ENCODE assay signal across 8 mouse cellular contexts in the genomic region with DNA sequence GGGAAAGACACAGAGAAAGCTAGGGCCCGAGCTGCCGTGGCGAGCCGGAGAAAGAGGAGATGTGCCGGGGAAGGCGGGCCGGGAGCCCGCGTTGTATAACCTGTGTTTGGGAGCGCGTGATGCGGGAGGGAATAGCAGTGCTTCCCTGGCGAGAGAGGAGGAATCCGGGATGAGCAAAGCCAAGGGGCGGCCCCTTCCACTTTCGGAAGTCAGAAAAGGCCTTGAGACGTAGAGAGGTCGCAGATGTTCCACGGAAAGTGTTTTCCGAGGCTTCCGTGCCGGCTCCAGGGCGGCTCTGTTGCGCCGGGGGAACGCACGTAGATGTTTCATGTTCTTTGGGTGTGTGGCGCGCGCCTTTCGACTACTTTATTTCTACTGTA. TPM values are rescaled to one million over a fixed set of nuclear protein-coding genes. Genes with fewer than 3 reads are reported as not detected.
A peak's percentile ranks its signal among the peaks of the same experiment; 100 is the strongest.
DNase-seq lines count a peak whose midpoint lies in the region; ATAC-seq and TF ChIP-seq lines count a peak whose summit lies in the region.

No protein-coding gene starts in this region.

- TF ChIP-seq POLR2A in thymus, adult 2 months (IDR thresholded peaks at IDR 0.05; ENCODE audit: control insufficient read depth, extremely low read depth, insufficient read depth, low read length, poor library complexity), result no peak

- WGBS in thymus, adult 2 months, result under 1% methylated on average over 31 of the region's 31 CpGs
- WGBS in hindbrain, embryonic 10.5 days, result under 1% methylated on average over 31 of the region's 31 CpGs
- WGBS in liver, postnatal 0 days (ENCODE audit: insufficient replicate concordance), result under 1% methylated on average over 31 of the region's 31 CpGs
- WGBS in stomach, embryonic 14.5 days, result under 1% methylated on average over 31 of the region's 31 CpGs

- no peaks in the 10 kb centered on the region for H3K27me3 ChIP-seq in thymus, adult 2 months (ENCODE audit: control insufficient read depth, insufficient read depth, low read length)
- no peaks in the 10 kb centered on the region for H3K27me3 ChIP-seq in hindbrain, embryonic 10.5 days (ENCODE audit: insufficient read depth, poor library complexity, severe bottlenecking)
- H3K27me3 ChIP-seq in liver, postnatal 0 days (ENCODE audit: insufficient read depth, low read length), result no peaks in the 10 kb centered on the region
- no peaks in the 10 kb centered on the region for H3K27me3 ChIP-seq in stomach, embryonic 14.5 days (ENCODE audit: control insufficient read depth, insufficient read depth, low read length)

- H3K4me2 ChIP-seq in liver, postnatal 0 days (ENCODE audit: low read depth, low read length), result peak overlapping the region; percentile 84
- H3K4me2 ChIP-seq in stomach, embryonic 14.5 days (replicated peaks; ENCODE audit: low read depth, low read length), result peak overlapping the region; percentile 76

- no peaks in the 10 kb centered on the region for H3K36me3 ChIP-seq in thymus, adult 2 months (ENCODE audit: control insufficient read depth, insufficient read depth, low read length)
- peaks cover 22% of the 10 kb centered on the region for H3K36me3 ChIP-seq in hindbrain, embryonic 10.5 days
- H3K36me3 ChIP-seq in liver, postnatal 0 days (replicated peaks; ENCODE audit: insufficient read depth, low read length), result peaks cover 3% of the 10 kb centered on the region; the same call in 1 of the 2 replicates
- no peaks in the 10 kb centered on the region; the same call in none of the 2 replicates for H3K36me3 ChIP-seq in stomach, embryonic 14.5 days (ENCODE audit: control insufficient read depth, insufficient read depth, low read length)

- peak; percentile 55 for DNase-seq in CD4-positive, CD25-positive, alpha-beta regulatory T cell, adult 2 months (ENCODE audit: low read depth, low spot score)
- no peak for DNase-seq in thymus, adult 2 months
- DNase-seq in thymus, adult 18-20 months, result no peak
- no peak for DNase-seq in hindbrain, embryonic 10.5 days (ENCODE audit: low spot score)
- no peak for DNase-seq in liver, postnatal 0 days
- no peak for DNase-seq in left cerebral cortex, adult 8-10 months (ENCODE audit: low spot score in 2 of 2)

- H3K9me3 ChIP-seq in hindbrain, embryonic 10.5 days, result no peaks in the 10 kb centered on the region
- no peaks in the 10 kb centered on the region for H3K9me3 ChIP-seq in liver, postnatal 0 days (ENCODE audit: low read length)
- no peaks in the 10 kb centered on the region for H3K9me3 ChIP-seq in stomach, embryonic 14.5 days (ENCODE audit: control insufficient read depth, low read depth, low read length)

- H3K9ac ChIP-seq in liver, postnatal 0 days (replicated peaks), result peak overlapping the region; percentile 97
- H3K9ac ChIP-seq in stomach, embryonic 14.5 days (replicated peaks; ENCODE audit: low read depth, low read length), result peak overlapping the region; percentile 86

- ATAC-seq in CD4-positive, CD25-positive, alpha-beta regulatory T cell, adult 4 months, result no peak
- peak; percentile 11 for ATAC-seq in liver, postnatal 0 days
- 0 out of 2 replicates have a peak, but pooled peaks have one; percentile 1 for ATAC-seq in stomach, embryonic 14.5 days (ENCODE audit: insufficient number of reproducible peaks, insufficient read depth, low FRiP score, low read depth)

- peak overlapping the region; percentile 76 for H3K27ac ChIP-seq in thymus, adult 2 months (ENCODE audit: control insufficient read depth, insufficient read depth, low read length)
- peak overlapping the region; percentile 97 for H3K27ac ChIP-seq in hindbrain, embryonic 10.5 days
- peak overlapping the region; percentile 96 for H3K27ac ChIP-seq in liver, postnatal 0 days (ENCODE audit: low read depth)
- peak overlapping the region; percentile 95 for H3K27ac ChIP-seq in stomach, embryonic 14.5 days (ENCODE audit: low read length)

- peaks cover 4% of the 10 kb centered on the region for H3K4me1 ChIP-seq in thymus, adult 2 months (replicated peaks; ENCODE audit: control insufficient read depth, insufficient read depth, low read length)
- peaks cover 37% of the 10 kb centered on the region for H3K4me1 ChIP-seq in hindbrain, embryonic 10.5 days (replicated peaks)
- H3K4me1 ChIP-seq in liver, postnatal 0 days (ENCODE audit: insufficient read depth), result peaks cover 19% of the 10 kb centered on the region
- H3K4me1 ChIP-seq in stomach, embryonic 14.5 days (ENCODE audit: control insufficient read depth, insufficient read depth, low read length), result peaks cover 15% of the 10 kb centered on the region; the same call in 1 of the 2 replicates

- no peak for TF ChIP-seq CTCF in thymus, adult 2 months (IDR thresholded peaks at IDR 0.05; ENCODE audit: borderline replicate concordance, control insufficient read depth, extremely low read depth, insufficient read depth, low read length, poor library complexity)
- no peak for TF ChIP-seq CTCF in liver, postnatal 0 days (IDR thresholded peaks at IDR 0.05; ENCODE audit: low read depth)

- peak overlapping the region; percentile 80 for H3K4me3 ChIP-seq in thymus, adult 2 months (ENCODE audit: control insufficient read depth, insufficient read depth, low read length)
- H3K4me3 ChIP-seq in hindbrain, embryonic 10.5 days, result peak overlapping the region; percentile 96
- H3K4me3 ChIP-seq in liver, postnatal 0 days (ENCODE audit: low read depth, low read length), result peak overlapping the region; percentile 88
- H3K4me3 ChIP-seq in stomach, embryonic 14.5 days (ENCODE audit: low read depth, low read length), result peak overlapping the region; percentile 93

- TF ChIP-seq EP300 in liver, postnatal 0 days (IDR thresholded peaks at IDR 0.05; ENCODE audit: low read depth), result no peak; the same call in 1 of the 2 replicates

RNA-seq across cellular contexts. Expression of a gene that starts 0.5 kb away (rescaled TPM):
- polyA plus RNA-seq in CD4-positive, CD25-positive, alpha-beta regulatory T cell, adult 4 months (2017; shearing (Covaris generic)), result 100 to 1,000 TPM; 102 to 119 TPM
- 46.8 and 50.0 TPM in 2 replicates for polyA plus RNA-seq in thymus, adult 2 months (2012; rRNA removed)
- polyA plus RNA-seq in hindbrain, embryonic 10.5 days (2016; fragmentation: Nextera tagmentation; extraction: Ambion mirVana), result 82.9 and 98.9 TPM in 2 replicates
- 13.0 and 15.8 TPM in 2 replicates for polyA plus RNA-seq in liver, postnatal 0 days (2015; fragmentation: Nextera tagmentation; extraction: Ambion mirVana)
- 94.3 and 95.3 TPM in 2 replicates for polyA plus RNA-seq in stomach, embryonic 14.5 days (2014; fragmentation: Nextera tagmentation; extraction: Ambion mirVana)
- total RNA-seq in left cerebral cortex, adult 8-10 months (2022), result 10 to 100 TPM; 56.7 to 60.8 (median 59.5) TPM

RNA-seq across cellular contexts. Expression of a gene that starts 45.3 kb away (rescaled TPM):
- polyA plus RNA-seq in CD4-positive, CD25-positive, alpha-beta regulatory T cell, adult 4 months (2017; shearing (Covaris generic)), result under 1 TPM in 1 of 2 experiments, not detected in 1; 0.34 TPM
- polyA plus RNA-seq in thymus, adult 2 months (2012; rRNA removed), result 0.03 TPM in 1 of 2 replicates, not detected in the other
- 0.27 and 0.35 TPM in 2 replicates for polyA plus RNA-seq in hindbrain, embryonic 10.5 days (2016; fragmentation: Nextera tagmentation; extraction: Ambion mirVana)
- polyA plus RNA-seq in liver, postnatal 0 days (2015; fragmentation: Nextera tagmentation; extraction: Ambion mirVana), result 2.5 and 3.2 TPM in 2 replicates
- 0.11 and 0.16 TPM in 2 replicates for polyA plus RNA-seq in stomach, embryonic 14.5 days (2014; fragmentation: Nextera tagmentation; extraction: Ambion mirVana)
- total RNA-seq in left cerebral cortex, adult 8-10 months (2022), result not detected
